In the genomic region with DNA sequence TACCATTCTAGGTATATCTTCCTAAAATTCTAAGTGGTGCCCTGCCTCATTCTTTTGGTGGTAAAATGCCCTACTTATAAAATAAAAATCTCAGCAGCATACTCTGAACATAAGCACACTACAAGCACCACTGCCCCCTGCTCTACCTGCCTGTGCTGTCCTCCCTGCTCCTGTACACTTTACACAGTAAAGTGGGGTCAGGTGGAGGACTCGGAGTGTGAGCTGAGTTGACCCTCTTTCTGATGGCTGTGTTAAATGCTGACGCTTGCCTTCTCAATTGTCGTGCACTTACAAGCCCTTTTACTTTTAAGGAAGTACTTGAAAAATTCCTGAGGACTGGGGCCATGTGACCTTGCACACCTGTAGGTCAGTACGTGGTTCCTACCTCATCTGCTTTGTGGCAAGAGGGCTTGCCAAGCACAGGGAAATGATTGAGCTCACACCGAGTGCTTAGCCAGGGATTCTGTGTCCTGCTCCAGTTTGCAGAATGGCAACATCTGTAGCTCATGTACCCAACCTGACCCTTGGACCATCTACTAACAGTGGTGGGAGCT, we compare ENCODE assay signal across 15 mouse cellular contexts. TPM values are rescaled to one million over a fixed set of nuclear protein-coding genes. Genes with fewer than 3 reads are reported as not detected.
DNase-seq lines count a peak whose midpoint lies in the region; TF ChIP-seq lines count a peak whose summit lies in the region.
"Had no signal": no experiment of that assay in that cellular context is flagged by ENCODE, and none has a peak within 500 bp of the region (broad histone marks: within the 10 kb centered on the region; RNA-seq: fewer than 3 reads in every experiment).

No protein-coding gene starts in this region.

- no peak overlapping the region for H3K9ac ChIP-seq in MEL (ENCODE audit: control insufficient read depth, low read depth, low read length, poor library complexity, severe bottlenecking)
- H3K9ac ChIP-seq: liver, embryonic 12.5 days; midbrain, embryonic 13.5 days; neural tube, embryonic 12.5 days had no signal

- TF ChIP-seq EP300 in MEL (IDR thresholded peaks at IDR 0.05; ENCODE audit: low read depth in 1 of 2, low read length in 2 of 2) = no peak

- H3K36me3 ChIP-seq in MEL (ENCODE audit: control insufficient read depth in 1 of 2, insufficient read depth in 2 of 2, low read length in 2 of 2) = peaks cover 7 to 27% of the 10 kb centered on the region in 2 experiments

- no peak overlapping the region for H3K27ac ChIP-seq in MEL (ENCODE audit: control insufficient read depth, low read depth, low read length)
- H3K27ac ChIP-seq: embryonic facial prominence, embryonic 10.5 days; hindbrain, postnatal 0 days; liver, embryonic 12.5 days; midbrain, embryonic 13.5 days; neural tube, embryonic 12.5 days had no signal

- no peak for TF ChIP-seq POLR2A in MEL (IDR thresholded peaks at IDR 0.05; ENCODE audit: control insufficient read depth in 1 of 2, insufficient read depth in 1 of 2, low read depth in 1 of 2, low read length in 2 of 2, poor library complexity in 1 of 2)

- H3K27me3 ChIP-seq in MEL (ENCODE audit: control insufficient read depth in 1 of 2, insufficient read depth in 2 of 2, low read length in 2 of 2) = no peaks in the 10 kb centered on the region
- H3K27me3 ChIP-seq: liver, embryonic 12.5 days; midbrain, embryonic 13.5 days; neural tube, embryonic 12.5 days; Patski had no signal

- no peak for TF ChIP-seq CTCF in MEL (IDR thresholded peaks at IDR 0.05 in 2 of 3, conservative IDR thresholded peaks at IDR 0.05 in 1 of 3; ENCODE audit: control insufficient read depth in 1 of 3, insufficient read depth in 1 of 3, low read depth in 2 of 3, low read length in 3 of 3, poor library complexity in 1 of 3, severe bottlenecking in 1 of 3)

- H3K9me3 ChIP-seq in MEL (replicated peaks; ENCODE audit: insufficient read depth, low read length) = no peaks in the 10 kb centered on the region
- H3K9me3 ChIP-seq: embryonic facial prominence, embryonic 10.5 days; liver, embryonic 12.5 days; midbrain, embryonic 13.5 days; neural tube, embryonic 12.5 days had no signal

- TF ChIP-seq RAD21 in MEL (IDR thresholded peaks at IDR 0.05; ENCODE audit: low read depth, low read length) = no peak

- peaks cover 16 to 17% of the 10 kb centered on the region in 2 experiments for H3K4me1 ChIP-seq in MEL (ENCODE audit: control insufficient read depth in 1 of 2, insufficient read depth in 2 of 2, low read length in 2 of 2)
- H3K4me1 ChIP-seq: embryonic facial prominence, embryonic 10.5 days; midbrain, embryonic 13.5 days; neural tube, embryonic 12.5 days had no signal

- 0 out of 2 replicates have a peak, but pooled peaks cover 5% of the 10 kb centered on the region for H3K79me2 ChIP-seq in MEL (ENCODE audit: control insufficient read depth, insufficient read depth, low read length, poor library complexity)

- DNase-seq in A20 (ENCODE audit: low read depth, low spot score) = peak; percentile 79
- DNase-seq in MEL (ENCODE audit: low read depth, low spot score) = no peak
- DNase-seq in lung, adult 18-20 months = peak; percentile 64 to 76
- DNase-seq in lung, postnatal 25 days (ENCODE audit: low spot score) = peak; percentile 73
- no peak for DNase-seq in heart, adult 8-10 months (ENCODE audit: low spot score)
- no peak for DNase-seq in heart, postnatal 14 days
- no peak for DNase-seq in adrenal gland, postnatal 14 days
- DNase-seq: adrenal gland, postnatal 25 days; cerebellum, adult 18-20 months had no signal

- intact Hi-C loops in heart, postnatal 14 days (cut with DNase I) = no loop called here

- H3K4me3 ChIP-seq in MEL (ENCODE audit: control insufficient read depth in 1 of 2, insufficient read depth in 1 of 2, low read depth in 2 of 2, low read length in 2 of 2) = no peak overlapping the region
- H3K4me3 ChIP-seq: embryonic facial prominence, embryonic 10.5 days; liver, embryonic 12.5 days; midbrain, embryonic 13.5 days; neural tube, embryonic 12.5 days had no signal

TF ChIP-seq in MEL, 35 proteins besides CTCF, POLR2A, EP300 and RAD21:
- TF ChIP-seq CHD1 (IDR thresholded peaks at IDR 0.05; ENCODE audit: low read depth, low read length) (no peak), USF1 (IDR thresholded peaks at IDR 0.05; ENCODE audit: low read depth, low read length) (peak; percentile 40; the same call in 1 of the 2 replicates)

RNA-seq across cellular contexts. Expression of a gene that starts 9.5 kb away (rescaled TPM):
- 125 and 138 TPM in 2 replicates for total RNA-seq in MEL (2012; rRNA removed)
- 100 to 1,000 TPM; 114 to 385 TPM for polyA plus RNA-seq in MEL (2012; ENCODE audit: insufficient read depth in 1 of 2, insufficient read length in 2 of 2, low read depth in 1 of 2, low replicate concordance in 2 of 2, missing spikeins in 1 of 2)
- total RNA-seq in heart, adult 8-10 months (2022) = 10 to 100 TPM; 10.7 to 13.7 (median 12.1) TPM
- 10 to 100 TPM; 12.2 to 15.2 TPM for total RNA-seq in heart, postnatal 14 days (2021)
- total RNA-seq in adrenal gland, postnatal 14 days (2021) = 38.1 and 40.4 TPM in 2 replicates

RNA-seq across cellular contexts. Expression of a gene that starts 14.3 kb away (rescaled TPM):
- 119 and 132 TPM in 2 replicates for total RNA-seq in MEL (2012; rRNA removed)
- polyA plus RNA-seq in MEL (2012; ENCODE audit: insufficient read depth in 1 of 2, insufficient read length in 2 of 2, low read depth in 1 of 2, low replicate concordance in 2 of 2, missing spikeins in 1 of 2) = 100 to 1,000 TPM in 1 of 2 experiments, not detected in 1; 112 TPM
- total RNA-seq in heart, adult 8-10 months (2022) = 10 to 100 TPM; 75.0 to 83.1 (median 78.0) TPM
- total RNA-seq in heart, postnatal 14 days (2021) = 10 to 100 TPM; 64.9 to 68.5 TPM
- total RNA-seq in adrenal gland, postnatal 14 days (2021) = 83.3 and 86.4 TPM in 2 replicates

RNA-seq across cellular contexts. Expression of a gene that starts 31.2 kb away (rescaled TPM):
- total RNA-seq in MEL (2012; rRNA removed) = 16.1 and 18.9 TPM in 2 replicates
- polyA plus RNA-seq in MEL (2012; ENCODE audit: insufficient read depth in 1 of 2, insufficient read length in 2 of 2, low read depth in 1 of 2, low replicate concordance in 2 of 2, missing spikeins in 1 of 2) = 10 to 100 TPM in 1 of 2 experiments, not detected in 1; 25.8 TPM
- total RNA-seq in heart, adult 8-10 months (2022) = 10 to 100 TPM; 30.1 to 32.7 (median 30.5) TPM
- 10 to 100 TPM; 32.1 to 34.7 TPM for total RNA-seq in heart, postnatal 14 days (2021)
- 35.6 and 40.0 TPM in 2 replicates for total RNA-seq in adrenal gland, postnatal 14 days (2021)

RNA-seq across cellular contexts. Expression of a gene that starts 31.2 kb away (rescaled TPM):
- total RNA-seq in MEL (2012; rRNA removed) = 58.8 and 64.9 TPM in 2 replicates
- polyA plus RNA-seq in MEL (2012; ENCODE audit: insufficient read depth in 1 of 2, insufficient read length in 2 of 2, low read depth in 1 of 2, low replicate concordance in 2 of 2, missing spikeins in 1 of 2) = 10 to 100 TPM in 1 of 2 experiments, not detected in 1; 72.2 TPM
- 10 to 100 TPM; 38.3 to 42.0 (median 39.9) TPM for total RNA-seq in heart, adult 8-10 months (2022)
- 10 to 100 TPM; 25.1 to 32.2 TPM for total RNA-seq in heart, postnatal 14 days (2021)
- 39.2 and 46.9 TPM in 2 replicates for total RNA-seq in adrenal gland, postnatal 14 days (2021)

Comparison
In these comparisons a context has a peak if more than half of its experiments do, and no peak if none do; other contexts are left out.
1. DNase-seq: peak in A20 (single experiment), lung, adult 18-20 months (2 of 2) and lung, postnatal 25 days (single experiment); none in MEL (single experiment), heart, adult 8-10 months (single experiment), heart, postnatal 14 days (0 of 2) and adrenal gland, postnatal 14 days (single experiment).